Mouse (Mus musculus) liver (tissue): Measurements from ENCODE around the gene Foxd1.

Experiments
- DNase-seq: peaks from one replicate; pipeline ENCODE4 v3.0.0-alpha.2; 2020; ENCODE audit warnings: mixed read lengths

The Foxd1 gene

GRCm38 (mm10) chr13:98355559-98356111 lies 1.6 kb downstream of the Foxd1 start:
- peak; percentile 11 for DNase-seq

- DNase-seq, result no peak
These were observed 2.3 kb downstream of the Foxd1 start for GRCm38 (mm10) chr13:98356176-98356972.

- no peak for DNase-seq
These were observed 3.0 kb downstream of the Foxd1 start for GRCm38 (mm10) chr13:98356973-98357425.

GRCm38 (mm10) chr13:98357433-98358423 lies 3.7 kb downstream of the Foxd1 start:
- DNase-seq, result no peak

GRCm38 (mm10) chr13:98358424-98359181 lies 4.6 kb downstream of the Foxd1 start:
- no peak for DNase-seq

DNA sequence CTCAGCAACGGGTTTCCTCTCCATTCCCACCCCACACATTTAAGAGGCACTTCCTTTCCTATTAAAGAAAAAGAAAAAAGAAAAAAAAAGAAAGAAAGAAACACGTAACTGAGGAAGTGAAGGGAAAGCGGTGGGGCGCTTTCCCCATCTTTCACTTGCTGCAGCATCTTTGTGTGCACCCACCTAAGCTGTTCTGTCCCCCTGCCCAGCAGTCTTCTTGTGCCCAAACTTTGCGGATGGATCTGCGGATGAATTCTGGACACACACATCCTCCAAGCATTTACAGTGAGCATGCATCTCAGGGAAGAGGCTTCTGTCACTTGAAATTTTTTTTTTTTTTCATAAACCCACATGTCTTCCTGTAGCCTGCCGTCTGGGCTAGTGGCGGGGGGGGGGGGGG lies 5.3 kb downstream of the Foxd1 start:
- DNase-seq, result no peak

GRCm38 (mm10) chr13:98360391-98360790 lies 6.3 kb downstream of the Foxd1 start:
- no peak for DNase-seq

DNA sequence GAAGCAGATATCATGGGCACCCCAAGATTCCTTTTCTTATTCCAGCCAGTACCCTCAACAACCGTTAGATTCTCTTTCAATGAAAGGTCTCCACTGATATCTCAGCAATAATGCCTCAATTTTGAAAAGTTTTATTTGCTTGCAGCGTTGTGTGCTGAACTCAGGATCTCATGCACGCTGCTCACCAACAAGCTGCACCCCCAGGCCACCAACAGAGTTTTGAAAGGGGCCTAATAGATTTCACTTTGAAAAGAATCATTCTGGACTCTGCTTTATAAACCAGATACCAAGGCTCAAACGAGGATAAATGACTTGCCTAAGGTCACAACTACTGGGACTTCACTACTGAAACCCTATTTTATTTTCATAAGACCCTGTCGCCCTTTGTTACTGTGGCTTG lies 7.1 kb downstream of the Foxd1 start:
- no peak for DNase-seq

DNA sequence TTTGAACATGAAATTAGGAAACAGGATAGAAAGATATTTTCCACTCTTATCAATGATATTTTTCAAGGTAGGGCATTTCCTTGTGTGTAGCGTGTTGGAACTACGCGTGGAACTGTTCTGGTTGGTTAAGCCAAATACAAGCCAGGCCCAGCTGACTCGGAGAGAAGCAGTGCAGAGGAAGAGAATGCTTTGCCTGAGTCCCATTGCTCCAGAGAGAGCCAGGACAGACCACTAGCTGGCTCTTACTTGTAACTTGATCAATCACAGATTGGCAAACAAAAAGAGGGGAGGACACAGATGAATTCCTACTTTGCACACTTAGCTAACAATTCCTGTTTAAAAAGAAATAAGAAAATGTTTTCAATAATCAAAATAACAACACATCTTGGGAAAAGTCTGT lies 9.0 kb downstream of the Foxd1 start:
- DNase-seq, result no peak

- DNase-seq, result no peak
These were observed 11.0 kb downstream of the Foxd1 start for GRCm38 (mm10) chr13:98365081-98365480.

DNA sequence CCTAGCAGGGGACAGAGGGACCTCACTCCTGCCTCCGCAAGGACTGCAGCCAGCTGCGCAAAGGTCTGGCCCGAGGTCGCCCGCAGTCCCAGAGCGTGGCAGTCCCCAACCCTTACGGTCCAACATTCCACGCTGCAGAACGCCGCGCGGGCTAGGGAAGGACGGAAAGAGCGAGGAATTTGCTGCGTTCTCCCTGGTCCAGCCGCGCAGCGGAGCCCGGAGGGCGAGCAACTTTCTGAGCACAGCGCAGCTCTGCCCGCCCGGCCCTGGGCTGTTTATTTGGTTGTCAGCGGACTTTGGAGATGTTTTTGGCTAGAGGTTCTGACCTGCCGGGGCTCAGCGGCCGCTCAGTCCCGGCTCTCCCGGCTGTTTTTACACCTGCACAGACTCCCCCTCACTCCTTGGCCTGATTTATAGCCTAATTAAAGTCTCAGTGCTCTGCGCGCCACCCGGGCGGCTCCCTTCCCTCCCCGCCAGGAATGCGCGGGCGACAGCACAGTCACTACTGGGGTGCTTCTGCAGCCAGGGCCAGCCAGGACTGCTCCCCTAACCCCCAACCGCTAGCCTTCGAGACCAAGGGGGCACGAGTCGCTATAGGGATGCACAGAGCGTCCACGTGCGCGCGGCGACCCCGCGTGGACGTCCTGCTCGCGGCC lies 11.9 kb downstream of the Foxd1 start:
- DNase-seq, result peak; percentile 8

GRCm38 (mm10) chr13:98366469-98367275 lies 12.6 kb downstream of the Foxd1 start:
- DNase-seq, result no peak

GRCm38 (mm10) chr13:98367601-98368000 lies 13.6 kb downstream of the Foxd1 start:
- DNase-seq, result no peak

GRCm38 (mm10) chr13:98369046-98369445 lies 15.0 kb downstream of the Foxd1 start:
- DNase-seq, result no peak

DNA sequence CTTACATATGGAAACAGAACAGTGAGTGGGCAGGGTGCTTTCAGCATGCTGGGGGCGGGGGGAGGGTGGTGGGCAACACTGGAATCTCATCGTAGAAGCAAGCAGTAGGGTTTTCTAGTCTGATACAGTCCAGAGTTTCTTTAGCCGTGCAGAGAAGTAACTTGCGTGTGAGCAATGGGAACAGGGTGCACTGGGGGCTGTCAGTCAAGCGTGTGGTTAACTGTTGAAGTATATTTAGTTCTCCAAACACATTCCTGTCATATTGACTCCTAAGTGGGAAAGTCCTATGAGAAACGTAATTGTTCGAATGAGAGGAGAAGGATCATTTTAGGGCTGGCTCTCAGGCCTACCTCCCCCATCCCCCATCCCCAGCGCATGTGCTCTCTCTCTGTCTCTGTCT lies 20.5 kb downstream of the Foxd1 start:
- DNase-seq, result no peak

- no peak for DNase-seq
These were observed 20.9 kb downstream of the Foxd1 start for GRCm38 (mm10) chr13:98374979-98375378.

GRCm38 (mm10) chr13:98377746-98378145 lies 23.7 kb downstream of the Foxd1 start:
- DNase-seq, result no peak

DNA sequence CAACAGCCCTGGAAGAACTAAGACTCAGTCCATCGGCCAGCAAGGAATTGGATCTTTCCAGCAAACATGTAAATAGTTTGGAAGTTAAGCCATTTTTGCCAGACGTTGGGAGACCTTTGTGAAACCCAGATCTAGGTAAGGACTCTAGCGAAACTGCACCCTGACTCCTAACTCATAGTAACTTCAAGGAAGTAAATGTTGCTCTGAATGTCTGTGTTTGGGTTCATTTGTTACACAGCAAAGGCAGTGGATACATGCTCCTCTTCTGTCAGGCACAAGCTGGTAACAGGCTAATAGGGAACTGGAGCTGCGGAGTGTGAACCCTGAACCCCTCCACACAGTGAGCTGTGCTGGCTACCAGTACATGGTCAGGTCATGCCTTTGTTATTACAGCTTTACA lies 28.7 kb downstream of the Foxd1 start:
- no peak for DNase-seq

DNA sequence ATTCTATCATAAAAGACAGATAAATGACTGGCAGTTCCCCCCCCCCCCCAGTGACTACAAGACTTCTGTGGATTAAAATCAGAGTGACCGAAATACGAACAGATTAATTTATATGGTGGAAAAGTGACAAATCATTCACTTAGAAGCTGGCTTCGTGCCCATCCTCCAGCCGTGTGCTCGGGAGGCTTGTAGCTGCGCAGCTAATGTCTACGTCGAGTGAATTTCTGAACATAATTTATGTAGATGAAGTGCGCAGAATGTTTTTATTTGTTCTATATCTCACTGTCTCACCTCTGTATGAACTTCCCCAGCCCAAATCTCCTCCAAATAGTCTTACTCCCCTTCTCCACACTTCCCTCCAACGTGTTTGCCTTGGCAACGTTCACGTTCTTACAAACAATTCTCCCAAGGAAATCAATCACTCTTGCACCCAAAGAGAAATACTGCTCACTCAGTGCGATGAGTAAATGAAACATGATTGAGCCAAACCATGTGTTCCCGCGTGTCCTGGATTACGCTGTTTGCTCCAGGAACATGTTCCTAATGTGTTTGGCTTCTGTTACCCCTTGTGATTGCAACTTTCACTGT lies 30.0 kb downstream of the Foxd1 start:
- DNase-seq, result no peak

GRCm38 (mm10) chr13:98385877-98386276 lies 31.8 kb downstream of the Foxd1 start:
- DNase-seq, result no peak

DNA sequence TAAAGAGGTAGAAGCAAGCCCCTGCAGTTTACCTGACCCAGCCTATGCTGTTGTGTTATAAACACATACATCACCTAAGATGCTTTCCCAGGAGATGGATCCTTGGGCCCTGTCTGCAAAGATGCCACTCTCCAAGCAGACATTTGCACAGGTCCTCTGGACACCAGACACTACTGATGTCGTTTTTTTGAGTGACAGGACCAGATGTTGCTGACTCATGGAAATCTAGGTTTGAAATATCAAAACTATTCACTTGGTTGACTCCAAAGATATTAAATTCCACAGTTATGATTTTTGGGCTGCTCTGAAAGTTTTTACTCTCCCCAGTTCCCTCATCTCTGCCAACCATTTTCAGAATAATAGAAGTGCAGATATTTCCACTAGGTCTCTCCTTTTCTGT lies 35.0 kb downstream of the Foxd1 start:
- no peak for DNase-seq
